Mouse (Mus musculus) liver, adult 2 months (tissue): Measurements from ENCODE around the gene Cyb5b.

Source experiments
- CTCF ChIP-seq: fragments of 200-500 bp; IDR thresholded peaks from 2 replicates; pipeline ENCODE4 v1.5.1; 2011; ENCODE audit warnings: low read depth, low read length, control low read depth
- POLR2A ChIP-seq: fragments of 200-500 bp; IDR thresholded peaks from 2 replicates; pipeline ENCODE4 v1.6.1; 2011; ENCODE audit warnings: low read length, control low read depth; ENCODE audit not compliant: insufficient read depth; ENCODE audit errors: extremely low read depth

- TF ChIP-seq CTCF = no peak
- no peak for TF ChIP-seq POLR2A
Observed at GRCm38 (mm10) chr8:107165745-107166144, 15.3 kb downstream of the Cyb5b start.
